Mouse (Mus musculus) skeletal muscle tissue, adult 2 months (tissue): ENCODE measurements around the gene Olfr844.

Source experiments
- DNase-seq: peaks from one replicate; pipeline ENCODE4 v3.0.0-alpha.2; 2012; ENCODE audit warnings: low read depth, low spot score

Gene Olfr844

DNA sequence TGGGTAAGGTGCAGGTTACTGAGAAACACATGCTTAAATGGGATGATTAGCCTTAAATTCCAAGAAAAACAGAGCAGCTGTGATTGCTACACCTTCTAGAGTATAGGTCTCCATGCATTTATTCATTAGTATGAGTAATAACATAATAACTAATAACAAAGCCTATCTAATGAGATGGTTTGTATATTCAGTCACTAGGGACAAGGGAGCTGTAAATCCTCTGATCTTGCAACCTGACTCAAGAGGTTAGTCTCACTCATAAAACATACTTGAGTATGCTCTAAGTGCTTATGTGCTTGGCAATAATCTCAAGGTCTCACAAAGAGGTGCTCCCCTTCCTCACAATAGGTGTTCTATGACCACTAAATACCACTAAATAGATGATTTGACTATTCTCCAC, at the start of gene Olfr844:
TSS of gene Olfr844 (plus strand) at position 301 of the 400 bp plus-strand sequence.
- no peak for DNase-seq

DNA sequence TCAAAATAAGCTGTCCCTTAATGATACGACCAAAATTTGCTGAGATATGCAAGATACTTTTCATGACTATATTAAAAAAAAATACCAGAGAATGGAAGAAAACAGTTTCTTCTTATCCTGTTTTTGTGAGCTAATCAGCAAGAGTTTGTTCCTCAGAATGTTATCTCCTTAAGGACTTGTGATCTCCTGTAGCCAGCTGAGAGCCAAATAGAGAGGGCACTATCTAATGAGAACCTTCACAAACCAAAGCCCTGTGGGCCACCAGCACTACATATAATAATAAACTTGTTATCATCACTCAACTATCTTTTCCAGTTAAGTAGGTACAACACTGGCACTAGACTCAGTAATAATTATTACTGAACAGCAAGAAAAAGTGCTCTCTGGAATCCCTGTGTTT, 20.0 kb downstream of the Olfr844 start, which contains the start of gene Olfr845:
TSS of gene Olfr845 (plus strand) at position 301 of the 400 bp plus-strand sequence.
- no peak for DNase-seq

DNA sequence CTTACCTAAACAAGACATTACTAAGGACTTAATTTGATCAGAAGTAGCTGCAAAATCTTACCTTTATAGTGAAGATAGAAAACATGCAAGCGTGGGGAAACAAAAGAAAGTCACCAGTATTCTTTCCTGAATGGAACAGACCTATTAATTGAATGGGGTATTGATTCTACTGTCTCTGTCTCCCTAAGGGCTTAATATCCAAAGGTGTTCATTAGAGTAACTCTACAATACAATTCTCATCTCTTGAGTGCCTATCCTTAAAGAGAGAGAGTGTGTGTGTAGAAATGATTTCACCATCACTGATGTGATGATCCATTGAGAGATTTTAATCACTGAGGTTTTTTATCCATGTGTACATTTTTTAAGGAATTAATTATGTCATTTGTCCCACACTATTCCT, 47.8 kb downstream of the Olfr844 start, which contains the start of gene Olfr846:
TSS of gene Olfr846 (minus strand) at position 101 of the 400 bp plus-strand sequence.
- DNase-seq = no peak
